Mouse (Mus musculus) forebrain, postnatal 0 days (tissue): ENCODE measurements at regions not wholly inside any gene's neighbourhood (a gene's known extent, or its start where the extent isn't known, plus 50 kb on each side); places are given as distances from the start of the nearest gene placed in this dataset.

Source experiments
- ATAC-seq: fragments of 200-750 bp; cut with Nextera tagmentation; 2 replicates; pipeline ENCODE4 v1.8.0; 2017; ENCODE audit warnings: mild to moderate bottlenecking, moderate library complexity
- DNase-seq: peaks from one replicate; pipeline ENCODE4 v3.0.0-alpha.2; 2015
- H3K27ac ChIP-seq: fragments of 300-500 bp; sonication (generic); 2 replicates; pipeline ENCODE4 v1.5.1; 2014; ENCODE audit warnings: low read depth, mild to moderate bottlenecking, antibody characterized with exemption, low read length, moderate library complexity, mixed read lengths
- H3K27me3 ChIP-seq: fragments of 300-500 bp; sonication (generic); 2 replicates; pipeline ENCODE4 v1.6.1; 2014; ENCODE audit warnings: mild to moderate bottlenecking, low read length, mixed read lengths; ENCODE audit not compliant: insufficient read depth
- H3K36me3 ChIP-seq: fragments of 300-500 bp; sonication (generic); 2 replicates; pipeline ENCODE4 v1.6.1; 2014; ENCODE audit warnings: mild to moderate bottlenecking, moderate library complexity; ENCODE audit not compliant: insufficient read depth
- H3K4me1 ChIP-seq: fragments of 300-500 bp; sonication (generic); 2 replicates; pipeline ENCODE4 v1.6.1; 2014; ENCODE audit warnings: antibody characterized with exemption; ENCODE audit not compliant: insufficient read depth
- H3K4me2 ChIP-seq: fragments of 300-500 bp; sonication (generic); 2 replicates; pipeline ENCODE4 v1.6.1; 2014; ENCODE audit warnings: low read depth, mild to moderate bottlenecking, moderate library complexity
- H3K4me3 ChIP-seq: fragments of 300-500 bp; sonication (generic); 2 replicates; pipeline ENCODE4 v1.5.1; 2014; ENCODE audit warnings: low read depth, low read length, mixed read lengths
- H3K9ac ChIP-seq: fragments of 300-500 bp; sonication (generic); 2 replicates; pipeline ENCODE4 v1.6.1; 2014; ENCODE audit warnings: mild to moderate bottlenecking
- H3K9me3 ChIP-seq: fragments of 300-500 bp; sonication (generic); 2 replicates; pipeline ENCODE4 v1.6.1; 2016; ENCODE audit warnings: low read length
- CTCF ChIP-seq: sonication (generic); IDR thresholded peaks from 2 replicates; pipeline ENCODE4 v1.5.1; 2016; ENCODE audit warnings: antibody characterized with exemption, control low read depth, low read depth
- WGBS: fragments of 180-500 bp; shearing (Covaris S2); extraction: QIAGEN DNeasy Blood & Tissue Kit; methylation state at CpG from one replicate; pipeline ENCODE4 v1.1.7; 2014; 5-methylcytosine and 5-hydroxymethylcytosine counted together

GRCm38 (mm10) chr16:18683556-18683955, 53.8 kb upstream of the Sept5 start:
- no peaks in the 10 kb centered on the region for H3K9me3 ChIP-seq
- no peak overlapping the region for H3K4me2 ChIP-seq
- H3K27me3 ChIP-seq, result no peaks in the 10 kb centered on the region
- DNase-seq (no peak), ATAC-seq (no peak)
- no peak overlapping the region for H3K27ac ChIP-seq
- TF ChIP-seq CTCF, result no peak
- H3K4me1 ChIP-seq, result no peaks in the 10 kb centered on the region
- no peak overlapping the region for H3K4me3 ChIP-seq
- H3K9ac ChIP-seq, result no peak overlapping the region
- WGBS, result 55% methylated on average over 6 of the region's 6 CpGs
- H3K36me3 ChIP-seq, result no peaks in the 10 kb centered on the region

DNA sequence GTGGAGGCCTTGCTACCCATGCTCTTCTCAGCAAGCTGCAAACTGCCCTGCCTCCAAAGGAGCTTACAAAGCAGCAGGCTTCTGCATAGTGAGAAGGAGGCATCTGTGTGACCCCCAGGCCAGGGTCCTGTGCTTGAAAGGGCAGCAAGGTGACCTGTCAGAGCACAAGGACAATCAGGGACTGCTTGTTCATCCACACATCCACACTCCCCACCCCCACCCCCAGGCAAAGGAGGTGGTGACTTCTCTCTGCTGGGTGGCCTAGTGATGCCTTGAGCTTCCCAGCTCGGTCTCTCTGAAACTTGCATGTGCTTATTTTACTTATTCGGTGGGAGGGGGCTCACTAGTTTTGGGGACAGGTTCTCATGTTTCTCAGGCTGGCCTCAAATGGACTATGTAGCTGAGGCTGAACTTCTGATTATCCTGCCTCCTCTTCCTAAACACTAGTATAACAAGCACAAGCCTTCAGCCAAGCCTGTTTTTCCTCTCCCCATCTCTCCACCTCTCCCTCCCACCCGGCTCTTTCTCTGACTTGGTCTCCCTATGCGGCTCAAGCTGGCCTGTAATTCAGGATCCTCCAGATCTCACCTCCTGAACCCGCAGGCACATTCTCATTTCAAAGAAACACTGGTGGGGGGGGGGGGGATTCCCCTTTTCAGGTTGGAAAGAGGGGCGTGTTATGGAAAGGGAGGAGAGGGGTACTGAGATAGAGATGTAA, 56.4 kb upstream of the Sept5 start:
- H3K27me3 ChIP-seq, result no peaks in the 10 kb centered on the region
- H3K4me1 ChIP-seq, result no peaks in the 10 kb centered on the region
- DNase-seq (no peak), ATAC-seq (no peak)
- no peak for TF ChIP-seq CTCF
- WGBS, result 13% methylated on average over 6 of the region's 6 CpGs
- H3K9me3 ChIP-seq, result no peaks in the 10 kb centered on the region
- H3K36me3 ChIP-seq, result no peaks in the 10 kb centered on the region
- H3K9ac ChIP-seq, result no peak overlapping the region
- no peak overlapping the region for H3K27ac ChIP-seq
- H3K4me3 ChIP-seq, result no peak overlapping the region
- no peak overlapping the region for H3K4me2 ChIP-seq

DNA sequence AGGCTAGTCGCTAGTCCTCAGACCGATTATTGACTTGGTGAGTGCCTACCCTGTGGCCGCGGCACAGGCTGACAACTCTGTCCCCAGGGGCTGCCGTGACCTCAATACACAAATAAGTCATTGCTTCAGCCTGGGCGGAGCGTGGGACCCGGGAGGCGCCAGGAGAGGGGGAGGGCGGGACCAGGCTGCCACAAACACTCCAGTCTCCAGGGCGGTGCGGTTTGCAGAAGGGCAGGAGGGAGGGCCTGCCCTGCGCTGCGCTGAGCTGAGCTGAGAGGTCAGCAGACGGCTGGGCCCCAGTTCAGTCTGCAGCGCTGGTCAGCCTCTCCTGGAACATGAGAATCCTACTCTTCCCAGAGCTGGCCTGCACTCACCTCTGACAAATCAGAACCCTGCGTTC, 57.2 kb upstream of the Sept5 start:
- no peaks in the 10 kb centered on the region for H3K27me3 ChIP-seq
- H3K9me3 ChIP-seq, result no peaks in the 10 kb centered on the region
- H3K36me3 ChIP-seq, result no peaks in the 10 kb centered on the region
- no peak for TF ChIP-seq CTCF
- DNase-seq (peak; percentile 50), ATAC-seq (peak; percentile 96)
- peak overlapping the region; percentile 37; the same call in 1 of the 2 replicates for H3K9ac ChIP-seq
- no peak overlapping the region for H3K27ac ChIP-seq
- H3K4me2 ChIP-seq, result peak overlapping the region; percentile 44
- 2% methylated on average over 17 of the region's 17 CpGs for WGBS
- peak overlapping the region; percentile 11; the same call in 1 of the 2 replicates for H3K4me3 ChIP-seq
- no peaks in the 10 kb centered on the region for H3K4me1 ChIP-seq

GRCm38 (mm10) chr16:18687367-18687766, 57.6 kb upstream of the Sept5 start:
- TF ChIP-seq CTCF, result peak; percentile 65
- Histone ChIP-seq H3K27ac (no peak overlapping the region), H3K9me3 (no peaks in the 10 kb centered on the region), H3K27me3 (no peaks in the 10 kb centered on the region), H3K4me2 (peak overlapping the region; percentile 44), H3K9ac (no peak overlapping the region), H3K4me1 (no peaks in the 10 kb centered on the region), H3K4me3 (no peak overlapping the region; the same call in 1 of the 2 replicates), H3K36me3 (no peaks in the 10 kb centered on the region)
- DNase-seq (peak; percentile 46), ATAC-seq (peak; percentile 56)
- 14% methylated on average over 8 of the region's 8 CpGs for WGBS

DNA sequence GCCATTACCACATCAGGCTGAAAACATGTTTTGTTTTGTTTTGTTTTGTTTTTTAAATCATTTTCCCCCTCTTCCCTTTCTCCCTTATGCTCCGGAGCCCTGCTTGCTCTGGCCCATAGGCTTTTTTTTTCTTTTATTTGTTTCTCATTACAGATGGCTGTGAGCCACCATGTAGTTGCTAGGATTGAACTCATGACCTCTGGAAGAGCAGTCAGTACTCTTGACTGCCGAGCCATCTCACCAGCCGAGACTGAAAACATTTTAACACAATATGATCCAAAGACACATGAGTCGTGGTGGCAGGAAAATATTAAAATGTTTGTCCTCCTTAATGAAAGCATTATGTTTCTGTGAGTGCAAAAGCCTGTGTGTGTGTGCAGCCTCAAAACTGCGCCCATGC, 65.8 kb upstream of the Sept5 start:
- H3K9me3 ChIP-seq, result no peaks in the 10 kb centered on the region
- H3K4me3 ChIP-seq, result no peak overlapping the region
- ATAC-seq (no peak), DNase-seq (no peak)
- no peaks in the 10 kb centered on the region for H3K27me3 ChIP-seq
- H3K4me2 ChIP-seq, result no peak overlapping the region
- H3K9ac ChIP-seq, result no peak overlapping the region
- no peak for TF ChIP-seq CTCF
- no peaks in the 10 kb centered on the region for H3K36me3 ChIP-seq
- no peaks in the 10 kb centered on the region for H3K4me1 ChIP-seq
- no peak overlapping the region for H3K27ac ChIP-seq
- WGBS, result 75% methylated on average over 5 of the region's 5 CpGs

GRCm38 (mm10) chr16:18696074-18696819, 66.5 kb upstream of the Sept5 start:
- ATAC-seq, result peak; percentile 86
- H3K36me3 ChIP-seq, result no peaks in the 10 kb centered on the region
- no peaks in the 10 kb centered on the region for H3K4me1 ChIP-seq
- no peak overlapping the region for H3K4me2 ChIP-seq
- no peak overlapping the region for H3K27ac ChIP-seq
- H3K9me3 ChIP-seq, result no peaks in the 10 kb centered on the region
- no peak overlapping the region for H3K9ac ChIP-seq
- WGBS, result 11% methylated on average over 20 of the region's 20 CpGs
- no peaks in the 10 kb centered on the region for H3K27me3 ChIP-seq
- TF ChIP-seq CTCF, result peak; percentile 80
- DNase-seq, result peak; percentile 71
- no peak overlapping the region for H3K4me3 ChIP-seq

DNA sequence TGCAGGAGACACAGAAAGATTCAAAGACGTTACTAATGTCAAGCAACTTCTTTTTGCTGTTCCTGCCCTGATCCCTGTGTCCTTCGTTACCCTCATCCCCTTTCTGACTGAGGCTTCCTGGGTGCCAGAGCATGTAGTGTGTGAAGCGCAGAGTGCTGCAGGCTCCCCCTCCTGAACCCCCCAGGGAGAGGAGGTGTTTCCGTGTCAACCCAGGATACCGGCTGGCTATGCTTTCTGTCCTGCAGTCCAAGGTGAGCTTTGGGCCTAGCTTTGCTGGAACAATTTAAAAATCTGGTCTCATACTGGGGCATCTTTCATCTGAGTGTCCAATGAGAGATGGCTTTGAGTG, 67.0 kb upstream of the Sept5 start:
- Histone ChIP-seq H3K4me3 (no peak overlapping the region), H3K9ac (no peak overlapping the region), H3K4me1 (no peaks in the 10 kb centered on the region), H3K27ac (no peak overlapping the region), H3K4me2 (no peak overlapping the region), H3K36me3 (no peaks in the 10 kb centered on the region), H3K27me3 (no peaks in the 10 kb centered on the region), H3K9me3 (no peaks in the 10 kb centered on the region)
- TF ChIP-seq CTCF, result no peak
- no peak for DNase-seq
- no peak for ATAC-seq
- 62% methylated on average over 5 of the region's 5 CpGs for WGBS
